Mouse (Mus musculus) cerebellum, postnatal 10 days (tissue): ENCODE data around the gene Rps4x.
A peak's percentile ranks its signal among the peaks of the same experiment; 100 is the strongest.

Source experiments
- DNase-seq, 2 experiments: peaks; one replicate each; pipeline ENCODE4 v3.0.0; 2021; ENCODE audit warnings: mixed read lengths in 2 of 2

Gene Rps4x

DNA sequence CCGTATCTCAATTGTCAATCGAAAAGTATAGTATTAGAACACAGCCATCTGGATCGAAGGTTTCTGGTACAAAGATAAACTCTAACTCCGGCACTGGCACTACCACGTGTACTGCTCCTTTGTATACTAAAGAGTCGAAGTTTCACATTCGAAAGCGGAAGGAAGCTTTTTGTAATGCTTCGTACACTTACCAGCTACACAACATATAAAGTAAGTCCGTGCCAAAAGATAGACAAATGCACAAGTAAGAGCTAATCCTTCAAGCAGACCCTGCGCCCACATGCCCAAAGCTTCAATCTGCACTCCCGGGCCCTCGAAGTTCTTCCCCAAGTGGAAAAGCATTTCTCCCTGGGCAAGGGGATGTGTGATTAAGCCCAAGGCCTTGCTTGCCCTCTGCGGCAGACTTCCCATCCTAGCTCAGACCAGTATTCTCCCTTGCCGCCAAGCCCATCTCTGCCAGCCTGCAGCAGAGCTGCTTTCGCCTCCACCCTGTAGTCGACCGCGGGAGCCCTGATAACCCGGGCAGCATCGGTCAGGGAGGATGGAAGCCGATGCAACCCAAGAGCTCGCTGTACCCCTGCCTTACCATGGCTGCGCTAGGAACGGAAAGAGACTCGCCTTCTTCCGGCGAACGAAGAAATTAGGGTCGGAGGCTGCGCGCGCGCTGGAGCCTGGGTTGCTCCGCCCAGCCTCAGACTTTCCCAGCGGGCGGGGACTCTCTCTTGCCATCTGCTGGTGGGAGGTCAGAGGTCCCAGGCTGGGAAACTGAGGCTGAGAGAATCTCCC, at the start of gene Rps4x:
Rps4x (minus strand) TSS at position 683 of the 786 bp plus-strand sequence.
- peak; percentile 90 to 91 for DNase-seq

DNA sequence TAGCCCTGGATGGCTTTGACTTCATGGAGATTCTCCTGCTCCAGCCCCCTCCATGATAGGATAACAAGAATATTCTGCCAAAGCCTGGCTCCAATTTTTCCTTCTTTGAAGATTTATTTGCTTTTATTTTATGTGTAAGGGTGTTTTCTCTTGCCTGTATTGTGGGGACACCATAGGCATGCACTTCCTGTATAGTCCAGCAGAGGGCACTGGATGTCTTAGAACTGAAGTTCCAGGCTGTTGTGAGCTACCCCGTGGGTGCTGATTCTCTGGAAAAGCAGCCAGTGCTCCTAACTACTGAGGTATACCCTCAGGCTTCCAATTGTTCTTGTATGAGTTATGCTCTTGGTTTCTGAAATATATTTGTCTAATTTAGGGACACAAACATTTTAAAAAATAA, 29.9 kb upstream of the Rps4x start:
- peak; percentile 62 to 69 for DNase-seq

- peak; percentile 20 to 43 for DNase-seq
Observed at GRCm38 (mm10) chrX:102215356-102215755, 26.2 kb upstream of the Rps4x start.

- no peak for DNase-seq
Observed at GRCm38 (mm10) chrX:102190840-102191239, 1.6 kb upstream of the Rps4x start.

GRCm38 (mm10) chrX:102189581-102189980, 387 bp upstream of the Rps4x start:
- DNase-seq, result no peak

DNA sequence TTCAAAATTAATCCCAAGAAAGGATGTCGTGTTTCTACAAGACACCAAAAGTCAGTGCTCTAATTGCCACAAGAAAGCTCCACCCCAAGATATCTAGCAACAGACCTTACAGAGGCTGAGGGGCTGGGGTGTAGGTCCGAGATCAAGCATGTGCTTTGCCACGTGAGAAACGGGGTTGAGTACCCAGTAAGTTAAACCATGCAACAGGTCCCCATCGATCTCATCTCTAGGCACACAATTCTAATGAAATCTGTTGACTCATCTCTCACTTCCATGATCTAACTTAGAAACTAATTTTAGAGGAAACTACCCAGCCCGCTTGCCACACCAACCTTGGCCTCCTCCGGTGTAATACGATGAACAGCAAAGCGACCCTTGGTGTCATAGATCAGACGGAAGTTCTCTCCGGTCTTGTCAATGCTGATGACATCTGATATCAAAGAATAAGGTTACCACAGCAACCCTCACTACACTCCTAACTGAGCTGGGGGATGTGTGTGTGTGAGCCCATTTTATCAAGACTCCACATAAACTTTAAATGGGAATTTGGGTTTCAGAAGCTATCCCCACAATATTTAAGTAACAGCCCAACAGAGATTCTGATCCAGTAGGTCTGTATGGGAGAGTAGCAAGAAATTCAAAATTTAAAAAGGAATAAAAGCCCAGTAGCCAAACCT, 2.0 kb downstream of the Rps4x start:
- DNase-seq, result peak in 1 of 2 experiments; percentile 3

DNA sequence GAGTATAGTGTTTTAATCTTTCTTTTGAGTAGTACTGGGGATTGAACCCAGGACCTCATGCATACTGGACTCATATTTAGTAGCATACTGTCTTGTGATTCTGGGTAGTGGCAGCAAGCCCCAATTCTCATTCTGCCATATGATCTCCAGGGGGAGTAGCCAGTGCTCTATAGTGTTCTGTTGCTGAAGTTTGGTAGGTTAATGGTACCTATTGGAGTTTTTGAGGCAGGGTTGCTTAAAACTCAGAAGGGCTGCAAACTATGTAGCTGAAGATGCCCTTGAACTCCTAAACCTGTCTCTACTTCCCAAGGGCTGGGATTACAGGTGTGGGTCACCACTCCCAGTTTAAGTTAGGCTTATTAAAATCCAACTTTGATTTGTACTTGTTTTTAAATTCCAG, 6.6 kb downstream of the Rps4x start:
- DNase-seq, result no peak

GRCm38 (mm10) chrX:102175538-102176287, 13.5 kb downstream of the Rps4x start:
- no peak for DNase-seq

DNA sequence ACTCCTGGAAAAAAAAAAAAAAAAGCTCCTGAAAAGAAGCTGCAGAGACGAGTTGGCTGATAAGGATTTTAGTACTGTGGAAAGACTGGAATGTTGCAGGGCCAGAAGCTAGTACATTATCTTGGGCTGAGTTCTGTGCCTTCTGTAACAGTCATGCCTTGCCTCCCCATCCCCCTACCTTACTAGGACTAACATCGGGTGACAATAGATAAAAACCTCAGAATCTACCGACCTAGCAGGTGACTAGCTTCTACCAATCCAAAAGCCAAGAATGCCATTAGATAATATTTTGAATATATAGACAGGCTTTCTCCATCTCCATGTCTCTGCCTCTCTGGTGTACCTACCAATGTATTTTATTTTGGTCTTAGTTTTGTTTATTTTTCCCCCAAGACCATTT, 18.3 kb downstream of the Rps4x start:
- DNase-seq, result no peak

GRCm38 (mm10) chrX:102170135-102170534, 19.1 kb downstream of the Rps4x start:
- DNase-seq, result no peak

- DNase-seq, result no peak
Observed at GRCm38 (mm10) chrX:102169724-102170123, 19.5 kb downstream of the Rps4x start.

DNA sequence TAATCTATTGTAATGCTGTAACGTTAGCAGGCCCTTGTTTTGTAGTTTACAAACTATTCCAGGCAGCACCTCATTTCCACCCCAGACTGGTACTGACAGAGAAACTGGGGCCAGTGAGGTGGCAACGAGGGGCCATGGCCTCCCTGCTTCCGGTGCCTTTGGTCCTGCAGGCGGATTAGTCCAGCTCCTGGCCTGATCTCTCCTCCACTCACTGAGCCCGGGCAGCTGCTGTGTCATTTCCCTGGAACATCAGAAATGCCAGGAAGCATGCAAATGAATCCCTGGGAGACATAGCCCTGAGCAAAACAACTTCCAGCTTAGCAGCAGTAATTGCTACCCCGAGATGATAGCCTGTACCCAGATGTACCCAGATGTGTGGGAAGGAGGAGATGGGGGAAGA, 22.2 kb downstream of the Rps4x start:
- DNase-seq, result peak; percentile 13 to 28

GRCm38 (mm10) chrX:102166521-102166920, 22.7 kb downstream of the Rps4x start:
- DNase-seq, result peak in 1 of 2 experiments; percentile 19

DNA sequence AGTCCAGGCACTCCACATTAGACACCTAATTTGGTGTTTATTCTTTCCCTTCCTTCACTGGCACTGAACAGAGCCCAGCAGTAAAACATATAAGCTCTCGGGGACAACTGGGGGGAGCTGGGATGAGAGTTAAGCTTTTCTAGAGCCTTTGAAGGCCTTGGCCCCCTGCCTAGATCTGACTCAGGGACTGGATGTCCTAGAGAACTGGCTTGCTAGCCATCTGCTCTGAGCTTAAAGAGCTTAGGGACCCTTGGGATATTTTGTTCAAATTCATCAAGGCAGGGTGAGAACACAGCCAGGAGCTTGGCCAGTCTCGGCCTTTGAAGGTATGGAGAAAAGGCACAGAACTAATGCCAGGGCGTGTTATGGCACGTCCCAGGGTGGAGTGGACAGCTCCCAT, 25.7 kb downstream of the Rps4x start:
- peak; percentile 24 to 43 for DNase-seq

GRCm38 (mm10) chrX:102163096-102163495, 26.1 kb downstream of the Rps4x start:
- no peak for DNase-seq

DNA sequence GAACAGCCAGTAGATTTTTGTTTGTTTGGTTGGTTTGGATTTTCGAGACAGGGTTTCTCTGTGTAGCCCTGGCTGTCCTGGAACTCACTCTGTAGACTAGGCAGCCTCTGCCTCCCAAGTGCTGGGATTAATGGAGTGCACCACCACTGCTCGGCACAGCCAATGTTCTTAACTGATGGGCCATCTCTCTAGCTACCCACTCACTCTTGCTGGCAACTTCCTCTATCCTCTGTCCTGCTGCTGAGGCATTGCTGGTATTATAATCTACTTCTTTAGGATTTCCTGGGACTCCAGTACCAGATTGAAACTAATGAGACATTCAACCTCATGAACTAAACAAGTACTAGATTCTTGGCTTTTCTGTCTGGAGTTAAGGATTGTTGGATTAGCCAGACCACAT, 28.7 kb downstream of the Rps4x start:
- DNase-seq, result no peak

GRCm38 (mm10) chrX:102159778-102160177, 29.4 kb downstream of the Rps4x start:
- peak; percentile 30 to 39 for DNase-seq

DNA sequence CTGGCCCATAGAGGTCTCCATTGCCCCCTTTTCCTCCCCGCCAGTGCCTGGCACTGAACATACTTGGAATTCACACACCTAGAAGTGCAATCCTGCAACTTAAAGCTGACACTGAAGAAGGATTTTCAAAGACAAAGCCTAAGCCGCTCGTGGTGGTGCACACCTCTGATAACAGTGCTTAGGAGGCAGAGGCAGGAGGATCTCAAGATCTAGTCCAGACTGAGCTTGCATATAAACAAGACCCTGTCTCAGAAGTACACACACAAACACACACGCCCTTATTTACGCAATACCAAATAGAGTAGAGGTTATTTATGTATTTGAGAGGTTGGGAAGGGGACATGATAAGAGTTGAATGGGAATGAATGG, 31.8 kb downstream of the Rps4x start:
- no peak for DNase-seq

DNA sequence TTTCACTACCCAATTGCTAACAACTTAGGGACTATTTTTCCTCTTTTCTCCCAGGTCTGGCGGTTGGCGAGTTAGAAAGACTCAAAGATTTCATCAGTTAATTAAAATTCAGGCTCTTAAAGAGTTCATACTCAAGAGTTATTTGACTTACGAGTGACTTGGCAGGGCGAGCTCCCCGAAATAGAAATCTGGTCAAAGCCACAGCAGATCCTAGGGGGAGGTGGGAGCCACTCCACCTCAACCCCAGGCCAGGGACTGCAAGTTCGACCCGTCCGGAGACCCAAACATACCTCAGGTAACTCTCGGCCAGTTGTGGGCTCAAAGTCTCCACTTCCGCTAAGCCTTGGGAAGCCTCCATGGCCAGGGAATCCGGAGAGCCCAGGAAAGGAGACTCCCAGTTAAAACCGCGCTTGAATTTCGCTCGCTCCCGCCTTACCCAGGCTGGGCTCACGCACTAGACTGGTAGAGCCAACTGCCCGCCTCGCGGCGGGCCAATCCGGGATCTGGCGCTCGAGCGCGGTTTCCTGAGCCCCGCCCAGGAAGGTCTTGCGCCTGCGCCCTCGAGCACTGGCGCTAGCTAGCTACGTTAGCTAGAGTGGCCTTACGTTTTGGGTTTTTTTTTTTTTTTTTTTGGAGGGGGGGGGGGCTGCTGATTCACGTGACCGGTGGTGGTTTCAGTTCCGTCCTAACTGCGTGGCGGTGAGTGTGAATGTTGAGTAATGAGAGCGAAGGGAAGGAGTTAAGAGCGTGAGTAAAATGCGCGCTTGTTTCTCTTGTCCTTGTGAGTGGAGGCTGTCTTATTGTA, 32.4 kb downstream of the Rps4x start, which contains the start of gene Ercc6l:
Ercc6l (minus strand) TSS at position 474 of the 805 bp plus-strand sequence.
- DNase-seq, result peak; percentile 94 to 96

DNA sequence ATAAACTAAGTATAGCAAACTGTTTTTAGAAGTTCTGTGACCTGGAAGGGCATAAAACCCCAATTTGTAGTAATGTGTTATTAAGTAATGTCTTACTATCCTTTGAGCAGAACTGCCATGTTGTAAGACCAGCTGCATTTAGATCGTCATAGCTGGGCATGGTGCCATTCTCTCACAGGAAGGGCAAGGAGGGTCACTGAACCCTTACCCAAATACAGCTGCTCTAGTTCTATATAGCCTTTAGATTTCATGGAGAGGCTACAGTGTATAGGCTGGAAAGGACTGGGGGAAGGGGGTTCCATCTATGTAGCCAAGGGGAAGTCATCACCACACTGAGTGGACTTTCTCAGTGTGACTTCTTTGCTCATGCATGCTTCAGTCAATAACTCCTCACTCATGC, 48.0 kb downstream of the Rps4x start:
- DNase-seq, result no peak
